Mouse (Mus musculus) limb, embryonic 10.5 days (tissue): ENCODE measurements around the gene Hist1h3g. TPM values are rescaled to one million over a fixed set of nuclear protein-coding genes. Genes with fewer than 3 reads are reported as not detected.
"Not testable (repeated sequence)": the region's sequence is repeated elsewhere in the genome, so short reads cannot be mapped to it uniquely, and the experiment has no call there.

Source experiments
- DNase-seq: peaks from one replicate; pipeline ENCODE4 v3.0.0-alpha.2; 2017; ENCODE audit warnings: low spot score
- H3K27ac ChIP-seq: fragments of 300-500 bp; sonication (generic); 2 replicates; pipeline ENCODE4 v1.5.1; 2016; ENCODE audit warnings: mild to moderate bottlenecking
- H3K27me3 ChIP-seq: fragments of 300-500 bp; sonication (generic); 2 replicates; pipeline ENCODE4 v1.6.1; 2016; ENCODE audit warnings: low read depth, mild to moderate bottlenecking; ENCODE audit not compliant: poor library complexity, severe bottlenecking
- H3K36me3 ChIP-seq: fragments of 300-500 bp; sonication (generic); 2 replicates; pipeline ENCODE4 v1.6.1; 2016; ENCODE audit warnings: mild to moderate bottlenecking, moderate library complexity
- H3K4me1 ChIP-seq: fragments of 300-500 bp; sonication (generic); 2 replicates; pipeline ENCODE4 v1.6.1; 2016
- H3K4me3 ChIP-seq: fragments of 300-500 bp; sonication (generic); 2 replicates; pipeline ENCODE4 v1.5.1; 2016; ENCODE audit warnings: mild to moderate bottlenecking, moderate library complexity
- H3K9me3 ChIP-seq: fragments of 300-500 bp; sonication (generic); replicated peaks from 2 replicates; pipeline ENCODE4 v1.6.1; 2016; ENCODE audit warnings: mild to moderate bottlenecking
- WGBS: fragments of 180-500 bp; shearing (Covaris S2); methylation state at CpG from one replicate; pipeline ENCODE4 v1.1.7; 2016; 5-methylcytosine and 5-hydroxymethylcytosine counted together
- polyA plus RNA-seq: library from polyadenylated mRNA; unstranded; fragments of >200 nt; fragmentation: Nextera tagmentation; extraction: Ambion mirVana; gene quantifications from 2 replicates; pipeline ENCODE4 v1.2.1, GENCODE M21; 2016

Gene Hist1h3g
- polyA plus RNA-seq, 1 experiment from 2014 or later, result 4.7 TPM

DNA sequence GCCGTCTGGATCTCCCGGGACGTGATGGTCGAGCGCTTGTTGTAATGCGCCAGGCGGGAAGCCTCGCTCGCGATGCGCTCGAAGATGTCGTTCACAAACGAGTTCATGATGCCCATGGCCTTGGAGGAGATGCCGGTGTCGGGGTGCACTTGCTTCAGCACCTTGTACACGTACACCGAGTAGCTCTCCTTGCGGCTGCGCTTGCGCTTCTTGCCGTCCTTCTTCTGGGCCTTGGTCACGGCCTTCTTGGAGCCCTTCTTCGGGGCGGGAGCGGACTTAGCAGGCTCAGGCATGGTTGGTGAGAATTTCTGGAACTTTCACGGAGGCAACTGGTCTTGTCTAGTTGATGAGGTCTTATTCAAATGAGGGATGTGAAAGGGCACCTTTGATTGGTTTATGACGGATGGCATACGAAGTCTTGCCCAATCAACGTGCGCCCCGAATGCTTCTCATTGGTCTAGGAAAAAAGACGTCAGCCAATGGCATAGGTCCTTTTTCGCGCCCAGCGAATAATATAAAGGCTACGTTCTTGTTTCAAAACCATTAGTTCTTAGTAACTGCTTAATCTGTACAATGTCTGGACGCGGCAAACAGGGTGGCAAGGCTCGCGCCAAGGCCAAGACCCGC is 38.8 kb downstream of the Hist1h3g start, which contains the start of the genes Hist1h2bf and Hist1h2ad:
TSS of gene Hist1h2bf (minus strand) at position 299 of the 627 bp plus-strand sequence.
TSS of gene Hist1h2ad (plus strand) at position 484 of the 627 bp plus-strand sequence.
- WGBS, result 1% methylated on average over 42 of the region's 42 CpGs

DNA sequence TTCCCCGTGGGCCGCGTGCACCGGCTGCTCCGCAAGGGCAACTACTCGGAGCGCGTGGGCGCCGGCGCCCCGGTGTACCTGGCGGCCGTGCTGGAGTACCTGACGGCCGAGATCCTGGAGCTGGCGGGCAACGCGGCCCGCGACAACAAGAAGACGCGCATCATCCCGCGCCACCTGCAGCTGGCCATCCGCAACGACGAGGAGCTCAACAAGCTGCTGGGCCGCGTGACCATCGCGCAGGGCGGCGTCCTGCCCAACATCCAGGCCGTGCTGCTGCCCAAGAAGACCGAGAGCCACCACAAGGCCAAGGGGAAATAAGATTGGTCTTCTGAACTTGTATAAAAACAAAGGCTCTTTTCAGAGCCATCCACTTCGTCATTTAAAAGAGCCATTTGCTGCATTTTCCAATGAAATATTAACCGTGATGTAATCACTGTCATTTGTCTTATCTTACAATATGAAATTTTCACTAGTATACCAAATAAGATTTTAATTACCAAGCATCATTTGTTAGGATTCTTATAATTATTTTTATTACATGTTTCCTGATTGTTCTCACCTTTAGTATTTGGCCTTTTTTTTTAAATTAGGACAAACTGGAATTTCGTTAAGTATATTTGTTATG is 39.4 kb downstream of the Hist1h3g start:
- H3K9me3 ChIP-seq, DNase-seq, H3K36me3 ChIP-seq, H3K27me3 ChIP-seq: not testable (repeated sequence)
- peak overlapping the region; percentile 91 for H3K27ac ChIP-seq
- peaks cover 26% of the 10 kb centered on the region for H3K4me1 ChIP-seq
- WGBS, result under 1% methylated on average over 10 of the region's 39 CpGs
- H3K4me3 ChIP-seq, result peak overlapping the region; percentile 56

More for the DNA sequence above, 38.8 kb downstream of the Hist1h3g start, which contains the start of the genes Hist1h2bf and Hist1h2ad:
- peak; percentile 84 for DNase-seq
- Histone ChIP-seq H3K27ac (peak within 1 kb of the TSS; percentile 91), H3K4me1 (peaks cover 26% of the 10 kb centered on the region), H3K4me3 (peak within 1 kb of the TSS; percentile 56)
- H3K27me3 ChIP-seq, H3K9me3 ChIP-seq, H3K36me3 ChIP-seq: not testable (repeated sequence)

- DNase-seq, result no peak
- no peaks in the 10 kb centered on the region for H3K36me3 ChIP-seq
- peak within 1 kb of the TSS; percentile 91 for H3K27ac ChIP-seq
- H3K4me3 ChIP-seq, result peak within 1 kb of the TSS; percentile 56
- H3K9me3 ChIP-seq, result no peaks in the 10 kb centered on the region
- H3K4me1 ChIP-seq, result peaks cover 23% of the 10 kb centered on the region
- no peaks in the 10 kb centered on the region for H3K27me3 ChIP-seq
- under 1% methylated on average over 18 of the region's 18 CpGs for WGBS
Observed at GRCm38 (mm10) chr13:23575271-23575851, 40.1 kb downstream of the Hist1h3g start, which contains the start of gene Hist1h3d. TSS of gene Hist1h3d (plus strand) at chr13:23575763.

- Histone ChIP-seq H3K4me1 (peaks cover 28% of the 10 kb centered on the region), H3K4me3 (peak overlapping the region; percentile 56), H3K27ac (peak overlapping the region; percentile 91)
- DNase-seq, H3K9me3 ChIP-seq, H3K27me3 ChIP-seq, H3K36me3 ChIP-seq: not testable (repeated sequence)
- 2% methylated on average over 8 of the region's 40 CpGs for WGBS
Observed at GRCm38 (mm10) chr13:23575864-23576313, 40.7 kb downstream of the Hist1h3g start.

- peak; percentile 61 for DNase-seq
- H3K4me3 ChIP-seq, result peak overlapping the region; percentile 56
- WGBS, result 5% methylated on average over 7 of the region's 7 CpGs
- H3K9me3 ChIP-seq, result no peaks in the 10 kb centered on the region
- peak overlapping the region; percentile 91 for H3K27ac ChIP-seq
- no peaks in the 10 kb centered on the region for H3K27me3 ChIP-seq
- H3K36me3 ChIP-seq, result no peaks in the 10 kb centered on the region
- peaks cover 31% of the 10 kb centered on the region for H3K4me1 ChIP-seq
Observed at GRCm38 (mm10) chr13:23576351-23576881, 41.2 kb downstream of the Hist1h3g start.

DNA sequence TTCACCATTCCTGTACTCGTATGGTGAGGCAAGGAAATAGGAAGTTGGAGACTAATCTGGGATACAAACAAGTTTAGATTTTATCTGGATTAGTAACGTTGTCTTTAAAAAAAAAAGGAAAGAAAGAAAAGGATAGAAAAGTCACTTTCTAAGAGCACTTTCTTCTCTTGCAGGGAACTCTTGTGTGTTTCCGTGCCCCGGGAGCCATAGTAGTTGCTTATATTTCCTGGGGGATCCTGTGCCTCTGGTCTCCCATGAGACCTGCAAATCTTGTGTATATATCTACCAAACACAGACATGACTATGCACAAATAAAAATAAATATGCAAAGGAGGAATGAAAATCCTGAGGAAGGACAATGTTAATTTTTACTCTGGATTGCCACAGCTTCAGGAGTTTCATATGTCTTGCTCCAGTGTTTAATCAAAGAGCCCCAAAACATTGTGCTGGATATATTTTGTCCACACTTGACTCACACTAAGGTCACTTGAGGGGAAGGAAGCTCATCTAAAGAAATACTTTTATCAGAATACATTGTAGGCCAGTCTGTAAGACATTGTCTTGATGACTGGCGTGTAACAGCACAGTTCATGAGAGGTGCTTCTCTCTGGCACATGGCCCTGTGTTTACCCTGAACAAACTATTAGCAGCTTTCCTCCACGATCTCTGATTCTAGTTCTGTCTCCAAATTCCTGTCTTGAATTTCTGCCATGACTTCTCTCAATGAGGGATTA is 41.9 kb downstream of the Hist1h3g start:
- Histone ChIP-seq H3K9me3 (no peaks in the 10 kb centered on the region), H3K4me3 (peak overlapping the region; percentile 56), H3K27me3 (no peaks in the 10 kb centered on the region), H3K27ac (peak overlapping the region; percentile 91), H3K36me3 (no peaks in the 10 kb centered on the region), H3K4me1 (peaks cover 31% of the 10 kb centered on the region)
- no peak for DNase-seq
- WGBS, result 57% methylated on average over 6 of the region's 6 CpGs

DNA sequence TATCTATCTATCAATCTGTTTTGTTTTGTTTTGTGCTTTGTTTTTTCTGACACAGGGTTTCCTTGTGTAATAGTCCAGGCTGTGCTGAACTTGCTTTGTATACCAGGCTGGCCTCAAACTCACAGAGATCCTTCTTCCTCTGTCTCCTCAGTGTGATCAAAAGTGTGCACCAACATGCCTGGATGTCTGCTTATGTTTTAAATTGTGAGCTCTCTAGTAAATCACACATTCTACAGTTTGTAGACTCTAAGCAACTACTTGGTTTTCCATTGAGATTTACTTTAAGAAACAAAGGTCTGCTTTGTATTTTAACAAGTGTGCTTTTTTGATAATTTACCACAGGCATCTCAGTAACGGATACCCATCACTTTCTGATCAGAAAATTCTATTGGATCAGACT is 42.6 kb downstream of the Hist1h3g start:
- Histone ChIP-seq H3K36me3 (no peaks in the 10 kb centered on the region), H3K4me1 (peaks cover 30% of the 10 kb centered on the region), H3K27ac (peak overlapping the region; percentile 91), H3K4me3 (no peak overlapping the region), H3K9me3 (no peaks in the 10 kb centered on the region), H3K27me3 (no peaks in the 10 kb centered on the region)
- DNase-seq, result no peak
- WGBS, result 88% methylated on average over 1 of the region's 1 CpGs

DNA sequence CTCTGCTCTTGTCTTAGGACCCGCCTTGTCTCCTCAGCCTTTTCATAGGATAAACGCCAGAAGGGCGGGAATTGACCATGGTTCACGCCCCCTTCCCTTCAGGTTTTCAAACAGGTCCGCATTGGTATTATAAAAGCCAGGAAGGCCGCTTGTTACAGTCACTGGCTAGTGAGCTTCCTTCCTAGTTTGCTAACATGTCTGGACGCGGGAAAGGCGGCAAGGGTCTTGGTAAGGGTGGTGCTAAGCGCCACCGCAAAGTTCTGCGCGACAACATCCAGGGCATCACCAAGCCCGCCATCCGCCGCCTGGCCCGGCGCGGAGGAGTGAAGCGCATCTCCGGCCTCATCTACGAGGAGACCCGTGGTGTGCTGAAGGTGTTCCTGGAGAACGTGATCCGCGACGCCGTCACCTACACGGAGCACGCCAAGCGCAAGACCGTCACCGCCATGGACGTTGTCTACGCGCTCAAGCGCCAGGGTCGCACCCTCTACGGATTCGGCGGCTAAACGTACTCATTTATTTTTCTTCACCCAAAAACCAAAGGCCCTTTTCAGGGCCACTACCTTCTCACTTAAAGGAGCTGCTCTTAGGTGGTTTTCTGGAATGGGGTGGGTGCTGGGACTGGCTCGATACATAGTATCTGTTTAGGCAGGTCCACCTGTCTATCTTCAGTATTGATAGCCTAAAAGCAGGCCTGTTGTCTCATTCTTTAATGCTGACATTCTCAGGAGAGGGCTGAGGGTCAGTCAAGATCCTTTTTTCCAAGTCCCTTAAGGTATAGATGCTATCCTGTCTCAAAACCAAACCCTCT is 46.4 kb downstream of the Hist1h3g start, which contains the start of gene Hist1h4d:
TSS of gene Hist1h4d (plus strand) at position 191 of the 811 bp plus-strand sequence.
- Histone ChIP-seq H3K4me3 (peak within 1 kb of the TSS; percentile 61), H3K4me1 (peaks cover 41% of the 10 kb centered on the region), H3K27ac (peak within 1 kb of the TSS; percentile 95), H3K27me3 (no peaks in the 10 kb centered on the region), H3K36me3 (no peaks in the 10 kb centered on the region), H3K9me3 (no peaks in the 10 kb centered on the region)
- DNase-seq, result peak; percentile 95
- WGBS, result 0% methylated on average over 43 of the region's 43 CpGs

GRCm38 (mm10) chr13:23582219-23583056 is 47.2 kb downstream of the Hist1h3g start:
- Histone ChIP-seq H3K27me3 (no peaks in the 10 kb centered on the region), H3K36me3 (no peaks in the 10 kb centered on the region), H3K4me3 (peak overlapping the region; percentile 61), H3K9me3 (no peaks in the 10 kb centered on the region), H3K27ac (peak overlapping the region; percentile 95), H3K4me1 (peaks cover 39% of the 10 kb centered on the region)
- no peak for DNase-seq
- 5% methylated on average over 6 of the region's 6 CpGs for WGBS

- H3K36me3 ChIP-seq, result no peaks in the 10 kb centered on the region
- H3K27me3 ChIP-seq, result no peaks in the 10 kb centered on the region
- H3K27ac ChIP-seq, result peak overlapping the region; percentile 95
- peak overlapping the region; percentile 26; the same call in 1 of the 2 replicates for H3K4me3 ChIP-seq
- H3K4me1 ChIP-seq, result peaks cover 39% of the 10 kb centered on the region
- H3K9me3 ChIP-seq, result no peaks in the 10 kb centered on the region
- DNase-seq, result no peak
Observed at GRCm38 (mm10) chr13:23583387-23584068, 48.3 kb downstream of the Hist1h3g start.

DNA sequence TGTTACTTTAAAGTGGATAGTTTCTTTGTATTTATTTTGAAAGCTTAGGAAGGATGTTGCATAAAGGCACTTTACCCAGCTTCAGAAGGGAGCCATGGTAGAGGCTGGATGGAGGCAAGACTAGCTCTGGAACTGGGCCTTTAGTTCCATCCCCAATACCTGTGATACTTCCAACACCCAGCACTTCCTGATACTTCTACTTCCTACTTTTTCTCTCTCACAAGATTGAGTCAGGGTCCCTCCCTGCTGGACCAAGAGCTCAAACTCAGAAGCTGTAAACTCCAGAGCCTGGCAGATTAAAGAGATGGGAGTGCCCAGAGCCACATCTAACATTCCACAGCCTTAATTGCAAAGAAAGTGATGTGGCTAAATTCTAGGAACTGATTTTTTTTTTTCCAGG is 49.1 kb downstream of the Hist1h3g start:
- Histone ChIP-seq H3K4me1 (peaks cover 39% of the 10 kb centered on the region), H3K36me3 (no peaks in the 10 kb centered on the region)
- no peak for DNase-seq

More for the DNA sequence above, 49.1 kb downstream of the Hist1h3g start:
- H3K27me3 ChIP-seq, result no peaks in the 10 kb centered on the region
- peak overlapping the region; percentile 54 for H3K4me3 ChIP-seq
- H3K9me3 ChIP-seq, result no peaks in the 10 kb centered on the region
- H3K27ac ChIP-seq, result peak overlapping the region; percentile 95
